Mouse (Mus musculus) adipocyte (in vitro differentiated cells): ENCODE measurements around the gene Prr12.

Experiments used
- DNase-seq: peaks from one replicate; pipeline ENCODE4 v3.0.0-alpha.2; 2016; ENCODE audit warnings: low spot score

Gene Prr12

GRCm38 (mm10) chr7:45077322-45077721 lies 24.6 kb upstream of the Prr12 start:
- no peak for DNase-seq

GRCm38 (mm10) chr7:45076501-45076900 lies 23.8 kb upstream of the Prr12 start:
- DNase-seq: no peak

- no peak for DNase-seq
Measured at GRCm38 (mm10) chr7:45075405-45075804, 22.7 kb upstream of the Prr12 start.

- no peak for DNase-seq
Measured at GRCm38 (mm10) chr7:45073949-45074348, 21.3 kb upstream of the Prr12 start.

GRCm38 (mm10) chr7:45073171-45073707 lies 20.6 kb upstream of the Prr12 start:
- no peak for DNase-seq

- DNase-seq: no peak
Measured at GRCm38 (mm10) chr7:45072230-45072629, 19.5 kb upstream of the Prr12 start.

- no peak for DNase-seq
Measured at GRCm38 (mm10) chr7:45069671-45070070, 17.0 kb upstream of the Prr12 start.

- DNase-seq: peak; percentile 29
Measured at GRCm38 (mm10) chr7:45068000-45068318, 15.3 kb upstream of the Prr12 start.

- no peak for DNase-seq
Measured at GRCm38 (mm10) chr7:45067190-45067999, 14.7 kb upstream of the Prr12 start.

GRCm38 (mm10) chr7:45062239-45062835 lies 9.7 kb upstream of the Prr12 start, which contains the start of the genes Nosip and Prrg2:
TSS of gene Nosip (plus strand) at chr7:45062429.
TSS of gene Prrg2 (minus strand) at chr7:45062677.
- DNase-seq: peak; percentile 97

GRCm38 (mm10) chr7:45061532-45062075 lies 8.9 kb upstream of the Prr12 start:
- no peak for DNase-seq

- no peak for DNase-seq
Measured at GRCm38 (mm10) chr7:45060632-45061122, 8.0 kb upstream of the Prr12 start.

GRCm38 (mm10) chr7:45058607-45059571 lies 6.2 kb upstream of the Prr12 start:
- DNase-seq: no peak

GRCm38 (mm10) chr7:45056972-45057348 lies 4.3 kb upstream of the Prr12 start:
- DNase-seq: no peak

- no peak for DNase-seq
Measured at GRCm38 (mm10) chr7:45056329-45056971, 3.8 kb upstream of the Prr12 start.

- DNase-seq: peak; percentile 95
Measured at GRCm38 (mm10) chr7:45053931-45054510, 1.3 kb upstream of the Prr12 start.

- peak; percentile 70 for DNase-seq
Measured at GRCm38 (mm10) chr7:45053117-45053930, 643 bp upstream of the Prr12 start.

GRCm38 (mm10) chr7:45052181-45052861 lies 360 bp downstream of the Prr12 start:
- DNase-seq: peak; percentile 52

GRCm38 (mm10) chr7:45051601-45051974 lies 1.1 kb downstream of the Prr12 start:
- DNase-seq: no peak
